Mouse (Mus musculus) spleen, adult 2 months (tissue): ENCODE results near the gene Ddo. TPM values are rescaled to one million over a fixed set of nuclear protein-coding genes. Genes with fewer than 3 reads are reported as not detected.

Experiments used
- DNase-seq, 2 experiments: peaks; one replicate each; pipeline versions ENCODE4 v3.0.0 to v3.0.0-alpha.2; 2012 to 2021; ENCODE audit warnings: low spot score in 2 of 2, low read depth in 1 of 2
- H3K27ac ChIP-seq: fragments of 200-500 bp; 2 replicates; pipeline ENCODE4 v1.5.1; 2012; ENCODE audit warnings: low read length, inconsistent platforms; ENCODE audit not compliant: insufficient read depth
- H3K27me3 ChIP-seq: fragments of 200-500 bp; 2 replicates; pipeline ENCODE4 v1.6.1; 2012; ENCODE audit warnings: mild to moderate bottlenecking, moderate library complexity, low read length, inconsistent platforms; ENCODE audit not compliant: control insufficient read depth, insufficient read depth
- H3K36me3 ChIP-seq: fragments of 200-500 bp; 2 replicates; pipeline ENCODE4 v1.6.1; 2012; ENCODE audit warnings: mild to moderate bottlenecking, low read length, inconsistent platforms; ENCODE audit not compliant: control insufficient read depth, insufficient read depth
- H3K4me1 ChIP-seq: fragments of 200-500 bp; 2 replicates; pipeline ENCODE4 v1.6.1; 2011; ENCODE audit warnings: inconsistent platforms; ENCODE audit not compliant: control insufficient read depth, insufficient read depth, insufficient read length
- H3K4me3 ChIP-seq: fragments of 200-500 bp; 2 replicates; pipeline ENCODE4 v1.5.1; 2011; ENCODE audit warnings: mild to moderate bottlenecking, inconsistent platforms; ENCODE audit not compliant: insufficient read depth, insufficient read length; ENCODE audit errors: extremely low read depth
- CTCF ChIP-seq: fragments of 200-500 bp; IDR thresholded peaks from 2 replicates; pipeline ENCODE4 v1.5.1; 2011; ENCODE audit warnings: mild to moderate bottlenecking, inconsistent platforms; ENCODE audit not compliant: insufficient read depth, insufficient read length, insufficient replicate concordance; ENCODE audit errors: extremely low read depth
- POLR2A ChIP-seq: fragments of 200-500 bp; IDR thresholded peaks from 2 replicates; pipeline ENCODE4 v1.6.1; 2011; ENCODE audit warnings: low read depth, low read length, inconsistent platforms
- WGBS: fragments of 180-500 bp; shearing (Covaris S2); methylation state at CpG from one replicate; pipeline ENCODE4 v1.1.7; 2018; 5-methylcytosine and 5-hydroxymethylcytosine counted together
- polyA plus RNA-seq: library from polyadenylated mRNA; depleted of rRNA; stranded (reverse); fragments of >200 nt; gene quantifications from 2 replicates; pipeline ENCODE4 v1.2.3, GENCODE M21; 2012; rRNA removed

Ddo gene
- polyA plus RNA-seq, 1 experiment, result 0.71 TPM

DNA sequence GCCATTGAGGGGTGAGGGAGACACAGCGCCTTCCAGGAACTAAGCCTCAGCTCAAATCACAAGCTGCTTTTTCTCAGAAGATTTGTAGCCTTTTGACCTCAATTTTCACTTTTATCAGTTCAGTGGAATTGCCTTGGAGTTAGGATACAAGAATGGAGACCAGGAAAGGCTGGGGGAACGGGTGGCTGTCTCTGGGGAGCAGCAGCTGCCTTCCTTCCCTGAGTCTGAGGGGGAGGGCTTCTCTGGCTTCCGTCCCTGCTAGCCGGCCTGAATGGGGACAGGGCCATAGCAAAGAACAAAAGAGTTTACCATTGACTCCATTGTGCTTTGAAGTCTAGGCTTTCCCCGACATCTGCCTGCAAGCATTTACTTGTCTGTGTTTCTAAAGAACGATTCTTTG is 94.5 kb downstream of the Ddo start:
- no peak for DNase-seq
- WGBS, result 84% methylated on average over 6 of the region's 6 CpGs
- Histone ChIP-seq H3K27ac (no peak overlapping the region), H3K36me3 (no peaks in the 10 kb centered on the region), H3K27me3 (no peaks in the 10 kb centered on the region), H3K4me1 (no peaks in the 10 kb centered on the region), H3K4me3 (no peak overlapping the region)
- TF ChIP-seq POLR2A, result no peak
- no peak for TF ChIP-seq CTCF

DNA sequence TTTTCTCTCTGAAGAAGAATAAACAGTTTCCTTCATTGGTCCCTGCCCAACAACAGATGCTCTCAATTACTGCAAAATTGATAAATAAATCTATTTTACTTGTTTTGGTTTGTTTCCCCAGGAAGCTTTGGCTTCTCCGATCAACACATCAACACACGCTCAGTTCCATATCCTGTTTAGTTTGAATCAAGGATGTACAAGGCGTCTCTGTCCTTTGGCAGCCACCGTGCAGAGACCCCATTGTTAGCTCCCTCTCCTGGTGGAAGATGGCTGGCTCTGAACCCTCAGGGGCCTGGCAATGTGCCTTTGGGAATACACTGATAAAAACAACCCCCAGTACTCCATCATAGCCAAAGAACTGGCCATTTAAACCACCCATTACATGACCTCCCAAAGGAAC is 95.3 kb downstream of the Ddo start:
- no peaks in the 10 kb centered on the region for H3K4me1 ChIP-seq
- 83% methylated on average over 4 of the region's 4 CpGs for WGBS
- H3K27me3 ChIP-seq, result no peaks in the 10 kb centered on the region
- TF ChIP-seq CTCF, result no peak
- no peak for TF ChIP-seq POLR2A
- no peak for DNase-seq
- H3K36me3 ChIP-seq, result no peaks in the 10 kb centered on the region
- H3K27ac ChIP-seq, result no peak overlapping the region
- no peak overlapping the region for H3K4me3 ChIP-seq

DNA sequence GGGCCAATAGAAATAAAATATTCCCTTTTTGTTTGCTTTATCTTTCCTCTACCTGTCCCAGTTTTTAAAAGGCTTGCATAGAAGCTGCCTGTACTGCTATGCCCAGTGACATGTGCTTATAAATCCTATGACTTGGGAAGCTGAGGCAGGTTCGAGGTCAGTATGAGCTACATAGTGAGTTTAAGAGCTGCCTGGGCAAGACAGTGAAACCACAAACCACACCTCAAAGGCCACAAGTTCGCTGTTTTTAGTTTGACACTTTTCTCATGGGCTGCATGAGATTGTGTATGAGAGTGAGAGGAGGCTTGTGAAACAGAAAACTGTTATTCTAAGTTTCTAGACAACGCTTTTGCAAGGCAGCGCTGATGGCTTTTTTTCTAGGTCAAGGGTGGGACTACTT is 95.7 kb downstream of the Ddo start:
- Histone ChIP-seq H3K36me3 (no peaks in the 10 kb centered on the region), H3K27ac (no peak overlapping the region), H3K4me3 (no peak overlapping the region), H3K4me1 (no peaks in the 10 kb centered on the region), H3K27me3 (no peaks in the 10 kb centered on the region)
- no peak for DNase-seq
- WGBS, result 23% methylated on average over 4 of the region's 4 CpGs
- TF ChIP-seq CTCF (no peak), POLR2A (no peak)

GRCm38 (mm10) chr10:40726288-40726902 is 96.6 kb downstream of the Ddo start:
- Histone ChIP-seq H3K36me3 (no peaks in the 10 kb centered on the region), H3K4me3 (no peak overlapping the region), H3K27ac (no peak overlapping the region), H3K4me1 (no peaks in the 10 kb centered on the region), H3K27me3 (no peaks in the 10 kb centered on the region)
- 53% methylated on average over 11 of the region's 11 CpGs for WGBS
- no peak for TF ChIP-seq CTCF
- no peak for TF ChIP-seq POLR2A
- DNase-seq, result no peak

DNA sequence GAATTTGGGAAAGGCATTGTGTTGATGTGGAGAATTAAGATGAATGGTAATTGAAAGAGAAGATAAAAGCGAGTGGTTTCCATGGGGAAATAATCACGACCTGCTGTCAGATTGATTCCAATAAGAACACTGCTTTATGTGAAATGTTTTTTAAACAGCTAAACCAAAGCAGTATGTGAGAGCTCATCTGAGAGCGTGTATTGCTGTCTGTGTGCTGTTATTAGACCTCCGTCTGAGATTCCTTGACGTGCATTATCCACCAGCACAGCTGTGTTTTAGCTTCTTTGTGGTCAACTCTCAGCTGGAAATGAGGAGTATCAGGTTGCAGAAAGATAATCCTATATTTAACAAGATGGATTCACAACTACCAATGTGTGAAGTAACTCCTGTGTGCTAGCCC is 97.2 kb downstream of the Ddo start:
- no peak overlapping the region for H3K4me3 ChIP-seq
- H3K4me1 ChIP-seq, result no peaks in the 10 kb centered on the region
- H3K27me3 ChIP-seq, result no peaks in the 10 kb centered on the region
- WGBS, result 92% methylated on average over 5 of the region's 5 CpGs
- no peak for DNase-seq
- no peaks in the 10 kb centered on the region for H3K36me3 ChIP-seq
- TF ChIP-seq CTCF, result no peak
- no peak for TF ChIP-seq POLR2A
- H3K27ac ChIP-seq, result no peak overlapping the region

- no peaks in the 10 kb centered on the region for H3K4me1 ChIP-seq
- H3K4me3 ChIP-seq, result no peak overlapping the region
- TF ChIP-seq POLR2A (no peak), CTCF (no peak)
- 80% methylated on average over 5 of the region's 5 CpGs for WGBS
- no peak for DNase-seq
- H3K27me3 ChIP-seq, result no peaks in the 10 kb centered on the region
- H3K27ac ChIP-seq, result no peak overlapping the region
- no peaks in the 10 kb centered on the region for H3K36me3 ChIP-seq
Measured at GRCm38 (mm10) chr10:40730200-40730599, 100.4 kb downstream of the Ddo start.

Other genes starting within 250 kb of the Ddo start
- not detected in 2 replicates for gene Slc22a16, start 59.7 kb upstream of the Ddo start, polyA plus RNA-seq
- 0.85 and 1.2 TPM in 2 replicates for gene Mettl24, start 53.3 kb downstream of the Ddo start, polyA plus RNA-seq